Mouse (Mus musculus) cerebellum, postnatal 36 days (tissue): ENCODE data around the gene Gm3448.

ENCODE experiments used
- DNase-seq, 2 experiments: peaks; one replicate each; pipeline ENCODE4 v3.0.0; 2021 to 2022; ENCODE audit warnings: mixed read lengths in 2 of 2

Gm3448 gene

DNA sequence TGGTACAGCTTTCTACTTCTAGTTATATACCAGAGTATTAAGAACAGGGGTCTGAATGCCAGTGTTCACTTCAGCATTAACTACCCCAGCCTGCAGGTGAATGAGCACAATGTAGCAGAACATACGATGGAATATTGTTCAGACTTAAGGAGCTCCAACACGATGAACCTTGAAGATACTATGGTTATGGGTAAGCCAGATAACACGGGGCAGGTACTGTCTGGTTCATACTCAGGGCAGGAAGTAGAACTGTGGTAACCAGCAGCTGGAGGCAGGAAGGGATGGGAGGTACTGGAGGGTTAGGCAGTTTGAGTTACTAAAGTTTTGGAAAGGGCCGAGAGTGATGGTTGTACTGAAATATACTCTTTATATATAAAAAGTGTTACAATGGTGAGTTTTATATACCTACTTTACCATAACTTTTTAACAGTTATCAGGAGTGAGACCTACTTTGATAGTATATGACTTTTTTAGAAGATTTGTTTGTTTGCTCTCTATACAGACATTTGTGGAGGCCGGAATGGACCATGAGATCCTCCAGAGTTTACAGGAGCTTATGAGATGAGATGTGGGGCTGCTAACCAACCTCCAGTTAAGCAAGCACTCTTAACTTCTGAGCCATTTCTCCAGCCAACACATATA lies 82.5 kb downstream of the Gm3448 start:
- DNase-seq, result no peak

GRCm38 (mm10) chr17:14953452-14953851 lies 87.9 kb downstream of the Gm3448 start:
- no peak for DNase-seq

DNA sequence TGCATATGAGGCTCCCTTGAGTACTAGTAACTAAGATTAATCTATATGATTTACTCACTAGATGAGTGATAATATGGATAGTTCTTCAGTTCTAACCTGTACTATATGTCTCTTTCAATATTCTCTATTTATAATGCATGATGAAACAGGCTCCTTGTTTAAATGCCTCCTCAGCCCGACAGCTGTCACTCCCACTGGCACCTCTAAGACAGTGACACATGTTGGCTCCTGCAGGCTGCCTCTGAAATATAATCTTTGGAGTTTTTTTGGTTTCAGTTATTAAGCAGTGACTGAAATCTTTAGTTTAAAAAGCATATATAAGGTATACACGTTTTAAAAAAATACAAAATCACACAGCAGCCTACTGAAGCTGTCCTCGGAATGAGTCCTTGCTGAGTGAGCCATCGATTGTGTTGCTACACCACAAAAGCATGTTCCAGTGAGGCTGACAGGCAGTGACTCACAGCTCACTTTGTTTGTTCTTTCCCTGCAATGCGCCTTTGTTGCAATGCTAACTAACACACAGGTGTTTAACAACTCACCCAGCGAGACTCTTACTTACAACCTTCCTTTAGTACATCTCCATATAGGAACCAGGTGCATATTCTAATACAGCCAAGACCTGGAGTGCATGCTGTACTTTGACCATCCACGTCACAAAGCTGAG lies 92.0 kb downstream of the Gm3448 start:
- no peak for DNase-seq
